Mouse (Mus musculus) small intestine, adult 2 months (tissue): Measurements from ENCODE around the gene Dcdc2c.

Experiments used
- CTCF ChIP-seq: fragments of 200-500 bp; IDR thresholded peaks from 2 replicates; pipeline ENCODE4 v1.5.1; 2012; ENCODE audit warnings: low read depth, mild to moderate bottlenecking, control low read depth, inconsistent platforms, low read length, moderate library complexity, mixed read lengths; ENCODE audit not compliant: insufficient replicate concordance, insufficient read length; ENCODE audit errors: extremely low read depth
- POLR2A ChIP-seq: fragments of 200-500 bp; IDR thresholded peaks from 2 replicates; pipeline ENCODE4 v1.6.1; 2012; ENCODE audit warnings: low read depth, mild to moderate bottlenecking, control low read depth, inconsistent platforms, low read length, moderate library complexity

GRCm38 (mm10) chr12:28407656-28408405 is 144.4 kb downstream of the Dcdc2c start:
- TF ChIP-seq POLR2A (no peak), CTCF (no peak)
